Mouse (Mus musculus) heart, postnatal 4 days (tissue): ENCODE measurements around the gene Pacsin1. TPM values are rescaled to one million over a fixed set of nuclear protein-coding genes. Genes with fewer than 3 reads are reported as not detected.

ENCODE experiments used
- DNase-seq: peaks from one replicate; pipeline ENCODE4 v3.0.0; 2021
- total RNA-seq, 2 experiments: library from RNA; stranded (reverse); gene quantifications; 2 replicates each; pipeline ENCODE4 v1.2.3; 2021

Pacsin1 gene
- total RNA-seq, 2 experiments from 2014 or later: 0.17 TPM; not detected in 1

DNA sequence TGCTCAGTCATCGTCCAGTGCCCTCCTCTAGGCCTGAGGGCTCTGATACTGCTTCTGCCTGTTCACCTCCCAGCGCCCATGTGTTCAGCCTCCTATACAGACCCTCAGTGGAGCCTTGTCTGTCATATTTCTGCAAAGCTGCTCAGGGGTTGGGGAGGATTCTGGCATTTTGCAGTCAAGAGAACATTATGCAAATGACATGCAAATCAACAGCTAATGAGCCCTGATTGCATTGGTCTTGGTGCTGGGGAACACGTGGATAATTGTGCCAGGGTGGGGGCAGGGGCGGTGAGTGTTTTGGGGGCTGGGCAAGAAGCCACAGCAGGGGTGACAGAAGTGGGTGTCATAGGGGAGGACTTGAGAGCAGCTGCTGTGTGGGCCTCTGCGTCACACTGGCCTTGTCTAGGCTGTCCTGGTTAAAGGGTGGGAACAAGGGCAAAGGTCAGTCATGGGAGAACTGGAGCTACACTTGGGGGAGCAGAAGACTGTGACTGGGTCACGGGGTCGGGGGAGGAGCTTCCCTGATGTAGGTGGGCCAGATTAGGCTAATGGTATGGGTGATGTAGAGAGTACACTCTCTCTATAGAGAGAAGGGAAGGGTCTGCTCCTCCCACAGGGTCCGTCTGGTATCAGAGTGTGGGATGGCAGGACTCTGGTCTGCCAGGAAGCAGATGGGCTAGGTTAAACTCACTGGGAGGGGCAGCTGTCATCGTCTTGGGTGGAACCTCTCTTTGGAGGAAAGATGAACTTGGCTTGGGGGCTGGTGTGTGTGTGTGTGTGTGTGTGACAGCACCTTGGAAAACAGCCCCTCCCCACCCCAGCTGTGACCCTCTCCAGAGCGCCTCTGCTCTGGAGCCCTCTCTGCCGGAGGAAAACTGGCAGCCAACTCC lies 23.9 kb downstream of the Pacsin1 start:
- no peak for DNase-seq

DNA sequence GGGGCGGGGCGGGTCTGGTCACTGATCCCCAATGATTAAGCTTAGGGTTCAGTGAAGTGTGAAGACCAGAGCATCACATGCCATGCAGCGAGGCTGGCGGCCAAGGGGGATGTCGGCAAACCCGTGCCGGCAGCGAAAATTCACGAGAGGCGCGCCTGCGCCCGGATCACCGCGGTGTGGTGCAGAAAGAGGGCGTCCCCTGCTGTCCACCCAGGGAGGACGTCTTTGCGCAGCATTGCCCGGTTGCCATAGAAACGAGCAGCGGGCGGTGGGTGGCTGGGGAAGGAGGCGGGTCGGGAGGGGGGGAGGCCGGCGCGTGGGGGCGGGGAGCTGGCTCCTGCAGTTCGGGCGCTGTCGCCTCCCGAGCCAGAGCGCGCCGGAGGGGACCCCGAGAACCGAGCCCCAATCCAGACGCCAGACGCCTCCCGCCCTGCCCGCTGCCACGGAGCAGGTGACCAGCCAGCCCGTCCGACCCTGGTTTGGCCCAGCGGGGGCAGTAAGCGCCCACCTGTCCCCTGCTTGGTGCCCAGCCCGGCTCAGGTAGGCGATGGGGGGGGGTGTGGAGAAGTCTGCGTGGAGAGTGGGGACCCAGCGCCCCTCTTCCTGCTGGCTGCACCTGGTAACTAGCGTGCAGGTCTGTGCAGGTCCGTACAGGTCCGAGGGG lies 29.7 kb downstream of the Pacsin1 start:
- peak; percentile 58 for DNase-seq

DNA sequence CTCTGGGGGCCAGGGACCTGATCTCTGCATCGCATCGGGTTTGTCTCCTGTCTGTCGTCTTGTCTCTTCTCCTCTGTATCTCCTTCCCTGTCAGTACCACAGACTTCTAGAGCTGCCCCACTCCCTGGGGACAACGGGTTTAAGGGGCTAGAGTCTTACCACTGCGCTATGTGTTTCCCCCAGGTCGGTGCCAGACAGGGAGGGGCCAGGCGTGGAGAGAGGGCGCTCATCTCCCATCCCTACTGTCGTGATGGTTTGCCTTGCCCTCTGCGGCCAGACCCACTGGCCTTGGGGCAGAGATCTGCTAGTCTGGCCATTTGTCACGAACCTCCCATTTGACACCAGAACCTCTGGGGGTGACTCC lies 30.2 kb downstream of the Pacsin1 start:
- no peak for DNase-seq

- no peak for DNase-seq
These were observed 31.1 kb downstream of the Pacsin1 start for GRCm38 (mm10) chr17:27686395-27686794.

DNA sequence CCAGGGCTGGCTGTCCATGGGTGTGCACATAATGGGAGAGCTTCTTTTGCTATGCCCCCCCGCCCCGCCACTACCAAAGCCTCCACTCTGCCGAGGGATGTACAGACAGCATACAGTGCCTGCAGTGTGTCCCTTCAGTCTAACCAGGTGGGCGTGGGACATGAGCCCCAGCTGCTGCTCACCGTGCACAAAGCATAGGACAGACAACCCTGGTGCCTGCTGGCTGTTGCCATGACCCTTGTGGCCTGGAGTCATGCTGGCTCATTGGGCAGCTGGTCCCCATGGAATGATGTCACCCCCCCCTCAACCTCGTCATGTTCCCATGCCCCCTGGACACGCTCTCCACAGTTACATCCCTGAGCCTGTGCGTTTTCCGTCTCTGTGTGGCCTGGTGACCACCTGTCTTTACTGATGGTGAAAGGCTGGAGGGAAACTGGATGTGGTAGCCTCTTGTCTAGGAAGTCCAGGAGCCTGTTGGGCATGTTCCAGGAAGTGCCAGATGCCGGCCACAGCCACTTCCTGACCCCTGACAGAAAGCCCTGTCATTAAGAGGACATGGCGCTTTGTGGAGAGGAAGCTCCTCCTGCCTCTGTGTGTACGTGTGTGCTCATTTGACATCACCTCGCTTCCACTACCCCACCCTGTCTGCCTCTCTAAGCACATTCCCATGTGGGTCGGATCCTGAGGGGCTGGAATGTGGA lies 35.8 kb downstream of the Pacsin1 start:
- no peak for DNase-seq

DNA sequence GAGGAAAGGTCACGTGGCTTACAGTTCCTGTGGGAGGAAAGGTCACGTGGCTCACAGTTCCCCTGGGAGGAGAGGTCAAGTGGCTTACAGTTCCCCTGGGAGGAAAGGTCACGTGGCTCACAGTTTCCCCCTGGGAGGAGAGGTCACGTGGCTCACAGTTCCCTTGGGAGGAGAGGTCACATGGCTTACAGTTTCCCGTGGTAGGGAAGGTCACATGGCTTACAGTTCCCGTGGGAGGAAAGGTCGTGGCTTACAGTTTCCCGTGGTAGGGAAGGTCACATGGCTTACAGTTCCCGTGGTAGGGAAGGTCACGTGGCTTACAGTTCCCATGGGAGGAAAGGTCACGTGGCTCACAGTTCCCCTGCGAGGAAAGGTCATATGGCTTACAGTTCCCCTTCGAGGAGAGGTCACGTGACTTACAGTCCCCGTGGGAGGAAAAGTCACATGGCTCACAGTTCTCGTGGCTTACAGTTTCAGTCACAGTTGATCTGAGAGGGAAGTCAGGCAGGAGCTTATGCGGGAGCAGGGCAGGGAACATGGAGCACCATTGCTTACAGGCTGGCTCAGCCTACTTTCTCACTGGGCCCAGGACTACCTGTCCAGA lies 44.4 kb downstream of the Pacsin1 start:
- DNase-seq: no peak

DNA sequence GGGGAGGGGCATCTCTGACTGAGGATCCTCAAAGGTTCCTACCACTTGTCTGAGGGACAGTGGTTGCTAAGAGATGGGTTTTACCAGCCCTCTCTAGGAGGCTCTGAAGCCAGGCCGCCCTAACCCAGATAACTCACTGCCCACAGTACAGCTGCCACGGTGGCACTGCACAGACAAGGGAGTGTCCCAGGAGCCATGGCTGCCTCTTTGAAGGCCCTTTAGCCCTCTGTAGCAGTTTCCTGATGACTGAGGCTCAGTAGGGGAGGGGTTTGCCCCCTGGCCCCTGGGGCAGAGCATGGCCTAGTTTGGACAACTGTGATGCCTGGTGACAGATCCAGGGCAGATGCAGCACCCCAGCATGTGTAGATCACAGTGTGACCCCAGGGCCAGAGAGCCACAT lies 45.5 kb downstream of the Pacsin1 start:
- no peak for DNase-seq

DNA sequence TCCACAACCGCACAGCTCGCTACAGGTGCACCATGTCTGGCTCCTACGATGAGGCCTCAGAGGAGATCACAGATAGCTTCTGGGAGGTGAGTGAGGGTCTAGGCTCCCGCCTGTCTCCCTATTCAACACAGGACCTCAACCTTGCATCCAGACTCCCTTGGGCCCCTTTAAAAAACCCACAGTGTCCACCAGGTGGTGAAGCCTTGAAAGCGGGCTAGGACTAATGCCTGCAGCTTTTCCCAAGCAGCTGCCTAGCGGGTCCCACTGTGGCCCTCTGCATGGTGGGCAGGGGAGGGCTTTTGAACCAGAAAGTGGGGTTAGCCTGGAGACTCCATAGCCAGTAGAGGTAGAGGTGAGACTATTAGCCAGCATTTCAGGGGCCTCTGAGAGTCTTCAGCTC lies 46.5 kb downstream of the Pacsin1 start:
- no peak for DNase-seq

DNA sequence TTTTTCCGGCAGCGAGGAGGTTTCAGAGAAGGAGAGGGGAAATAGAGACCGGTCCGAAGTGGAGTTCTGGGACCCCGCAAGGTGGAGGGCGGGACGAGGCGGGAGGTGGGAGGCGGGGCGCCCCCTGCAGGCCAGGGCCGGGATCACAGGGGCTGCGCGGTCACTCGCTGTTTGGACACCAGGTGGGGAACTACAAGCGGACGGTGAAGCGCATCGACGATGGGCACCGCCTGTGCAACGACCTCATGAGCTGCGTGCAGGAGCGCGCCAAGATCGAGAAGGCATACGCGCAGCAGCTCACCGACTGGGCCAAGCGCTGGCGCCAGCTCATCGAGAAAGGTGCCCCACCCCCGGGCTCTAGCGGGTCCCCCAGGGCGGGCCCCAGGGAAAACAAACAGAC lies 47.2 kb downstream of the Pacsin1 start:
- peak; percentile 70 for DNase-seq

DNA sequence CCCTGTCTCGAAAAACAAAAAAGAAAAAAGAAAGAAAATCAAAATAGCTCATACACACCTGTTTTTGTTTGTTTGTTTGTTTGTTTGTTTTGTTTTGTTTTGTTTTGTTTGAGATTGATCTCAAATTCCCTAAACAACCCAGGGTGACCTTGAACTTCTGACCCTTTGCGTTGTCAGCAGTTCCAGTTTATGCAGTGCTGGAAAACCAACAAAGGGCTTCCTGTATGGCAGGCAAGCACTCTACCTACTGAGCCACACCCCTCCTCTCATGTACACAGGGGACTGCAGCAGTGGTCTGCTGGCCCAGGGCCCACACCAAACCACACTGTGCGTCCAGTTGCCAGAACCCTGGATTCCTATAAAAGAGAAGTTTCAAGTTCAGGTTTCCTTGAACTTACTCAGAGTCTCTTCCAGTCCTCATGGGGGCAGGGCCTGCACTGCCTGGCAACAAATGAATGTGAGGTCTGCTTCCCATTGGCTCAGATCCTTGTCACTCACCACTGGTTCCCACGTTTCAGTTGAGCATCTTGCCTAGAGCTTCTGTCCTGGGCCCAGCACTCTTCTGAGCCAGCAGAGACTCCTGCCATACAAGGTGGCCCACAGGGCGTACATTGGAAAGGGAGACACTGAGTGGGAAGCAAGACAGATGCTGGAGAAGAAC lies 48.8 kb downstream of the Pacsin1 start:
- DNase-seq: peak; percentile 40

DNA sequence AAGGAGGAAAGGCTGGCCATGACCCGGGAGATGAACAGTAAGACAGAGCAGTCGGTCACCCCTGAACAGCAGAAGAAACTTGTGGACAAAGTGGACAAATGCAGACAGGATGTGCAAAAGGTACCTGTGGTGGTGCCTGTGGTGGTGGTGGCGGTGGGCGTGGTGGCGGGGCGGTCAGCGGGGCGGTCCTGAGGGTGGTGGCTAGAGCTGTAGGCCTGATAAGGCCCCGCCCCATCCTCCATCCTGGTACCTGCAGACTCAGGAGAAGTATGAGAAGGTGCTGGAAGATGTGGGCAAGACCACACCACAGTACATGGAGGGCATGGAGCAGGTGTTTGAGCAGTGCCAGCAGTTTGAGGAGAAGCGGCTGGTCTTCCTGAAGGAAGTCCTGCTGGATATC lies 50.4 kb downstream of the Pacsin1 start:
- no peak for DNase-seq

- peak; percentile 80 for DNase-seq
These were observed 52.8 kb downstream of the Pacsin1 start for GRCm38 (mm10) chr17:27707954-27708661.

- DNase-seq: no peak
These were observed 54.3 kb downstream of the Pacsin1 start for GRCm38 (mm10) chr17:27709650-27710049.

DNA sequence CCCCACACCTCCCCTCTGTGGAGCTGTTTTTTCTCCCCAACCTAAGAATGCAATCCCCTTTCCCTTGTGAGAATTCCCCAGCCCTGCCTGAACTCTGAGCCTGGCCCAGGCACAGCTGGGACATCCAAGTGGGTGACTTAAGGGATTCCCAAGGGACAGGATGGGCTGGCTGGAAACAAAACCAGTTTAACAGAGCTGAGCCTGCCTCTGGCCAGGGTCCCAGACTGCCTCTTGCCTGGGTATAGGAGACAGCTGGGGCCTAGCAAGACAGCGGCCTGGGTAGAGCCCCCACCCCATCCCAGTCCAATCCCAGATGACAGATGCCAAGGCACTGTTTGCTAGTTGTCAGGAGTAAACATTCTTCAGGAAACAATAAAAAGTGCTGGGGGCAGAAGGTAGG lies 57.5 kb downstream of the Pacsin1 start:
- no peak for DNase-seq

DNA sequence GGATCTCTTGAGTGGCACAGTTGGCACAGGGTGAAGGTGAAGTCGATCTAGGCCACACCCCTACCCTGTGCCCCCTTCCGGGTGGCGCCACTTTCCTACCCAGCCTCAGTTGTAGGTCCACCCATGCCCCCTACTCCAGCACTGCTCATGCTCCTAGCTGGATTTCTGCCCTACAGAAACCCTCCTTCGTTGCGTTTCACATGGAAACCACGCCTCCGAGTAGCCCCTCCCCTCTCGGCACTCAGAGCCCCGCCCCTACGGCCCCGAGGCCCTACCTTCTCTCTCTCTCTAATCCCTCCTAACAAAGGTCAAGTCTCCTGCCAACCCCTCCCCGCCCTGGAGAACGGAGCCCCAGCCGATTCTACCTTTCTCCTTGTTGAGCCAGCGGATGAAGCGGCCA lies 61.5 kb downstream of the Pacsin1 start:
- DNase-seq: no peak

DNA sequence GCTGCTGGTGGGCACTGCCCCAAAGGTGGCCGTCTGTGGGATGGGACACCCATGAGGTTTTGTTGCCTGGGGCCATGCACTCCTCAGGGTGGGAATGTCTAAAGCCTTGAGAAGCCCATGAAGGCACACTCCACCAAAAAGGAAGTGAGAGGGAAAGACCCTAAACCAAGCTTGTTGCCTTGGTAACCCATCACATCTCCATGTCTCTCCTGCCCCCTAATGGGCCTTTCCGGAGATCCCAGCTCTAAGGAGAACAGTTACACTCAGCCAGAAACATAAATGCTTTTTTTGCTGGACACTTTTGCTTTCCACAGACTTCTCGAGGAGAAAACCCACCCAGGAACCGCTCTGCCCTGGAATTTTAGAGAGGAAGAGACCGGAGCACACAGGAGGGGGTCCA lies 62.9 kb downstream of the Pacsin1 start:
- DNase-seq: no peak

- DNase-seq: no peak
These were observed 64.4 kb downstream of the Pacsin1 start for GRCm38 (mm10) chr17:27719663-27720062.

DNA sequence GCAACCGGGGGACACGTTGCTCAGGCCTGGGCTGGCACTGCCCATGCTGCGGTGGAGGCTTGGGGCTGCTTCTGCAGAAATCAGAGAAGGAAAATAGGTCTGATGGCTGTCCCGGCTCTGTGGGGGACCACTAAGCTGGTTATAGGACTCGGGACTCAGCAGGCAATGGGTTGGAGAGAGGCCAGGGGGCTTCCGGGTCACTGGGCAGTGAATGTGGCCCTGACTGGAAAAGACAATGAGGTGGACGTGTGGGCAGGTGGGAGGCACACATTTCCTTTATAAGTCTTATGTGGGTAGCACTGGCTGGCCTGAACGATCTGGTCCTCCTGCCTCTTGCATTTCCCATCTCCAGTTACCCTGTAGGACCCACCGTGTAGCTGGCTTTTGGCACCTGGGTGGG lies 65.0 kb downstream of the Pacsin1 start:
- no peak for DNase-seq

DNA sequence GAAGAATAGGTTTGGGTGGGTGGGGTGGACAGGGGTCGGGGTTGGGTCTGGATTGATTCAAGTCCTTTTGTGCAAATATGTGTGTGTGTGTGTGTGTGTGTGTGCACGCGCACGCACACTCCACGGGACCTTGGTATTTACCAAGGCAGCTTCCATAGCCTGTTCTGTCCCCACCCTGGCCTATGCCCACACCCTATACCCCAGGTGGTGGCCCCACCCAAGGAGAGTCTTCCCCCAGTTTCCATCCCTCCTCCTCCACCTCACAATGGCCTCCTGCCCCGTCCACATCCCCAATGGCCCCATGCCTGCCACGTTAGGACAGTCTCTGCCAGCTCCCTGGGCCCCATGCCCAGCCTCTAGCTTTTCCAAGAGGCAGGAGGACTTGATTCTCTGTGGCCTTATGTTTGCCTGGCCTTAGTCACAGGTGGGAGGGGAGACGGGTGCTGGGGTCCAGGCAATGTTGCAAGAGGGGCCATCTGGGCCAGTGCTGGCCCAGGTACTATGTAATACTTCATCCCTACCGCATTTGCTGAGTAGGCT lies 65.9 kb downstream of the Pacsin1 start:
- DNase-seq: no peak

- no peak for DNase-seq
These were observed 69.0 kb downstream of the Pacsin1 start for GRCm38 (mm10) chr17:27724327-27724726.

DNA sequence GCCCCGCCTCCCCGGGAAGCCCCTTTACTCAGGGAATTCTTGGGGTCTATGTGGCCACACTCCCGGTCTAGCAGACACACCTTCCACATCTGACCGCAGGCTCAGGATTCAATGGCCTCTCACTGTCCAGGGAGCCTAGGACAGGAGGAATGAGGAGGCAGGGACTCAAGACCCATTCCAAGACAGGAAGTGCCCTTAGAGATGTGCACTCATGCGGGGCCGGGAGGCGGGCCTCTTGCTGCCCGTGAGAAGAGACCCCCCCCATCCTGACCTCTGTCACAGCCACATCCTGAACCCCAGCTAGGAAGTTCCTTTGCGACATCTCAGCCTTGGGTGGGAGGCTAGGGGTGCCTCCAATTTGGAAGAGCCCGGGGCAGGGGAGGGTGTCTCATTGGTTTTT lies 69.7 kb downstream of the Pacsin1 start:
- DNase-seq: no peak

DNA sequence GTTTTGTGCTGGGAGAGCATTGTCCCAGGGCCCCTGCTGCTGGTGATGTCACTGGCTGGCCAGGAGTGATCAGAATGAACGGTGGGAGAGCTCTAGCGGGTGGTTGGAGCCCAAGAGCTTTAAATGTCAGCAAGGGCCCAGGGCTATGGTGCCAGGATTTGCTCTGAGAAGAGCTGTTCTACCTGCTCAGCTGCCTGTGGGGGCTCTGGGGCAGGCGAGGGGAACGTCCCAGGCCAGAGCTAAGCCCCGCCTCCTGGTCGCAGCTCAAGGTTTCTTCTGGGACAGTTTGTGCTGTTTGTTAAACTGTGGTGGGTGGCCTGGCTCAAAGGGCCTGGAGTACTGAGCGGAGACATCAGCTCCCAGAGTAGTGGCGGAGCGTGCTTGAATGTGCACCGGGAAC lies 70.1 kb downstream of the Pacsin1 start:
- no peak for DNase-seq
